Mouse (Mus musculus) kidney, adult 2 months (tissue): ENCODE measurements around the gene Dohh.

Experiments
- CTCF ChIP-seq: fragments of 200-500 bp; conservative IDR thresholded peaks from 2 replicates; pipeline ENCODE4 v1.5.1; 2011; ENCODE audit warnings: low read depth, mild to moderate bottlenecking, control low read depth, low read length, moderate library complexity, mixed read lengths; ENCODE audit not compliant: insufficient read depth, insufficient read length
- POLR2A ChIP-seq: fragments of 200-500 bp; IDR thresholded peaks from one replicate; pipeline ENCODE4 v1.6.1; 2011; ENCODE audit warnings: low read depth, low read length, control low read depth

DNA sequence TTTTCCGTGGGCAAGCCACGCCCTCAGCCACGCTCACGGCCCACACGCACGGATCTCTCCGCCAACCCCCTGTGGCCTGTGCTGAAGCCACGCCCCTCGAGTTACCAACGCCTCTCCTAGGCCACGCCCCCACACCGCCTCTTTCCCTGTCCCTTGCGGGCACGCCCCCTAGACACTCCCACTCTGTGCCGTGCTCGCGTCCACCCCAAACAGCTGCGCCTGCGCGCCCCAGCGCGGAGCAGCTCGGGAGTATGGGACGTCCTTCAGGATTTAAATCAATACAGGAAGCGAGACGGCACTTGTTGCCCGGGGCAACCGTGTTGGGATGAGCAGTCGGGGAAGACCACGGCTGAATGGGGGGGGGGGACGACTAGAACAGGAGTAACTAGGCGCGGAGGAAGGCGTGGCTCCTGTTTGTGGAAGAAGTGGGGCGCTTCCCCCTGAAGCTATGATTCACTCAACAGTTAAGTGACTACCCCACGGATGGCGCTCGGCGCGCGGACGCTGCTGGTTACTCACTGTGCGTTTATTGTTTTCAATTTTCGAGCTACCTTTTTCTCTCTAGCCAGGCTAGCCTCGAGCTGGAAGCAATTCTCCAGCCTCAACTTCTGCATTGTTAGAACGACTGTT lies 5.6 kb upstream of the Dohh start:
- no peak for TF ChIP-seq CTCF
- no peak for TF ChIP-seq POLR2A
